ENCODE assay signal across 22 mouse cellular contexts in genomic region chr13:8840941-8841340, GRCm38 (mm10). TPM values are rescaled to one million over a fixed set of nuclear protein-coding genes. Genes with fewer than 3 reads are reported as not detected.
DNase-seq lines count a peak whose midpoint lies in the region; ATAC-seq and TF ChIP-seq lines count a peak whose summit lies in the region.
"Had no signal": no experiment of that assay in that cellular context is flagged by ENCODE, and none has a peak within 500 bp of the region (broad histone marks: within the 10 kb centered on the region; RNA-seq: fewer than 3 reads in every experiment).

No protein-coding gene starts in this region.

- H3K4me1 ChIP-seq in heart, embryonic 15.5 days (replicated peaks): no peaks in the 10 kb centered on the region
- no peaks in the 10 kb centered on the region for H3K4me1 ChIP-seq in kidney, postnatal 0 days (replicated peaks; ENCODE audit: insufficient read depth, low read length)
- H3K4me1 ChIP-seq: forebrain, embryonic 12.5 days; midbrain, embryonic 13.5 days; neural tube, embryonic 12.5 days had no signal

- peak overlapping the region; percentile 80 for H3K27ac ChIP-seq in gastrocnemius, adult 2 months
- H3K27ac ChIP-seq in heart, embryonic 15.5 days: peak overlapping the region; percentile 69
- peak overlapping the region; percentile 52 for H3K27ac ChIP-seq in kidney, postnatal 0 days
- H3K27ac ChIP-seq: forebrain, embryonic 12.5 days; midbrain, embryonic 13.5 days; neural tube, embryonic 12.5 days had no signal

- 62% methylated on average over 2 of the region's 2 CpGs for WGBS in heart, embryonic 15.5 days
- 71% methylated on average over 2 of the region's 2 CpGs for WGBS in kidney, postnatal 0 days

- H3K36me3 ChIP-seq in heart, embryonic 15.5 days: peaks cover 54% of the 10 kb centered on the region
- H3K36me3 ChIP-seq in kidney, postnatal 0 days (ENCODE audit: insufficient read depth, low read length): peaks cover 21% of the 10 kb centered on the region

- no peak overlapping the region for H3K4me2 ChIP-seq in heart, embryonic 15.5 days
- no peak overlapping the region for H3K4me2 ChIP-seq in kidney, postnatal 0 days (ENCODE audit: low read length)
- H3K4me2 ChIP-seq: forebrain, embryonic 12.5 days; midbrain, embryonic 13.5 days; neural tube, embryonic 12.5 days had no signal

- no peak overlapping the region for H3K4me3 ChIP-seq in gastrocnemius, adult 2 months
- H3K4me3 ChIP-seq in heart, embryonic 15.5 days: no peak overlapping the region
- no peak overlapping the region for H3K4me3 ChIP-seq in kidney, postnatal 0 days (replicated peaks; ENCODE audit: low read depth, low read length)
- H3K4me3 ChIP-seq: forebrain, embryonic 12.5 days; left cerebral cortex, adult 2 months; midbrain, embryonic 13.5 days; neural tube, embryonic 12.5 days had no signal

- DNase-seq in gastrocnemius, adult 2 months: no peak
- DNase-seq in gastrocnemius, adult 8-10 months (ENCODE audit: low spot score in 2 of 2): no peak
- no peak for DNase-seq in heart, adult 8-10 months (ENCODE audit: low spot score)
- DNase-seq in kidney, postnatal 0 days (ENCODE audit: low spot score): no peak
- no peak for DNase-seq in kidney, postnatal 4 days
- peak; percentile 81 for DNase-seq in 416B (ENCODE audit: low read depth)
- DNase-seq in spleen, postnatal 10 days (ENCODE audit: low spot score in 2 of 2): no peak
- DNase-seq: adrenal gland, postnatal 36 days; cerebellum, adult 18-20 months; cerebellum, postnatal 25 days; gastrocnemius, postnatal 10 days; kidney, adult 9 months; layer of hippocampus, adult 9-11 months; left cerebral cortex, postnatal 4 days; liver; right cerebral cortex, adult 18-20 months; thymus, postnatal 14 days had no signal

- intact Hi-C loops in gastrocnemius, adult 2 months (cut with DNase I): no loop called here

- no peaks in the 10 kb centered on the region for H3K9me3 ChIP-seq in heart, embryonic 15.5 days (replicated peaks)
- no peaks in the 10 kb centered on the region for H3K9me3 ChIP-seq in kidney, postnatal 0 days (replicated peaks; ENCODE audit: low read length)
- H3K9me3 ChIP-seq: forebrain, embryonic 12.5 days; midbrain, embryonic 13.5 days; neural tube, embryonic 12.5 days had no signal

- no peak for ATAC-seq in heart, embryonic 15.5 days (replicated peaks; ENCODE audit: insufficient number of reproducible peaks, insufficient read depth, low FRiP score, low read depth)
- ATAC-seq in kidney, postnatal 0 days (replicated peaks; ENCODE audit: low FRiP score, low read depth): no peak
- ATAC-seq: midbrain, embryonic 13.5 days had no signal

- no peak for TF ChIP-seq CTCF in gastrocnemius, adult 2 months (IDR thresholded peaks at IDR 0.05)
- TF ChIP-seq CTCF in kidney, postnatal 0 days (IDR thresholded peaks at IDR 0.05; ENCODE audit: low read depth): no peak

- no peak overlapping the region for H3K9ac ChIP-seq in heart, embryonic 15.5 days
- H3K9ac ChIP-seq in kidney, postnatal 0 days (ENCODE audit: low read depth, low read length): no peak overlapping the region
- H3K9ac ChIP-seq: forebrain, embryonic 12.5 days; midbrain, embryonic 13.5 days; neural tube, embryonic 12.5 days had no signal

- no peaks in the 10 kb centered on the region for H3K27me3 ChIP-seq in heart, embryonic 15.5 days
- no peaks in the 10 kb centered on the region for H3K27me3 ChIP-seq in kidney, postnatal 0 days (ENCODE audit: insufficient read depth, low read length)
- H3K27me3 ChIP-seq: forebrain, embryonic 12.5 days; midbrain, embryonic 13.5 days; neural tube, embryonic 12.5 days had no signal

RNA-seq across cellular contexts. Expression of gene Wdr37, which starts 30.8 kb away (rescaled TPM):
- 10 to 100 TPM; 24.3 to 33.1 TPM for total RNA-seq in gastrocnemius, adult 2 months (2021)
- 10 to 100 TPM; 27.4 to 33.8 (median 29.9) TPM for total RNA-seq in gastrocnemius, adult 8-10 months (2022)
- polyA plus RNA-seq in heart, embryonic 15.5 days (2015; fragmentation: Nextera tagmentation; extraction: Ambion mirVana): 15.5 and 19.8 TPM in 2 replicates
- total RNA-seq in heart, adult 8-10 months (2022): 10 to 100 TPM; 31.1 to 39.2 (median 34.4) TPM
- 15.0 and 15.5 TPM in 2 replicates for polyA plus RNA-seq in kidney, postnatal 0 days (2015; fragmentation: Nextera tagmentation; extraction: Ambion mirVana)

RNA-seq across cellular contexts. Expression of gene Idi1, which starts 44.4 kb away (rescaled TPM):
- 1 to 10 TPM; 4.7 to 7.6 TPM for total RNA-seq in gastrocnemius, adult 2 months (2021)
- total RNA-seq in gastrocnemius, adult 8-10 months (2022): 1 to 10 TPM; 5.3 to 6.8 (median 5.6) TPM
- 38.2 and 49.3 TPM in 2 replicates for polyA plus RNA-seq in heart, embryonic 15.5 days (2015; fragmentation: Nextera tagmentation; extraction: Ambion mirVana)
- 1 to 10 TPM; 4.0 to 6.0 (median 5.3) TPM for total RNA-seq in heart, adult 8-10 months (2022)
- polyA plus RNA-seq in kidney, postnatal 0 days (2015; fragmentation: Nextera tagmentation; extraction: Ambion mirVana): 46.9 and 47.1 TPM in 2 replicates
